Mouse (Mus musculus) bone marrow, adult 2 months (tissue): Measurements from ENCODE around the gene Rexo2. TPM values are rescaled to one million over a fixed set of nuclear protein-coding genes. Genes with fewer than 3 reads are reported as not detected.

Source experiments
- H3K27ac ChIP-seq: fragments of 200-500 bp; 2 replicates; pipeline ENCODE4 v1.5.1; 2012; ENCODE audit warnings: low read depth, mild to moderate bottlenecking, control low read depth, inconsistent platforms, low read length; ENCODE audit not compliant: control insufficient read depth, poor library complexity, insufficient read depth
- H3K4me1 ChIP-seq: fragments of 200-500 bp; 2 replicates; pipeline ENCODE4 v1.6.1; 2011; ENCODE audit warnings: low read length; ENCODE audit not compliant: control insufficient read depth, insufficient read depth
- H3K4me3 ChIP-seq: fragments of 200-500 bp; replicated peaks from 2 replicates; pipeline ENCODE3; 2011; ENCODE audit warnings: mild to moderate bottlenecking, low read depth, low read length, control low read depth; ENCODE audit not compliant: control insufficient read depth
- CTCF ChIP-seq: fragments of 200-500 bp; IDR thresholded peaks from 2 replicates; pipeline ENCODE4 v1.5.1; 2011; ENCODE audit warnings: low read length, control low read depth; ENCODE audit not compliant: control insufficient read depth, insufficient read depth
- POLR2A ChIP-seq: fragments of 200-500 bp; IDR thresholded peaks from 2 replicates; pipeline ENCODE4 v1.6.1; 2011; ENCODE audit warnings: low read depth, mild to moderate bottlenecking, control low read depth, low read length, borderline replicate concordance; ENCODE audit not compliant: control insufficient read depth
- WGBS: fragments of 180-500 bp; shearing (Covaris S2); methylation state at CpG from one replicate; pipeline ENCODE4 v1.1.7; 2018; 5-methylcytosine and 5-hydroxymethylcytosine counted together
- polyA plus RNA-seq: library from polyadenylated mRNA; stranded (reverse); fragments of >200 nt; gene quantifications from 2 replicates; pipeline ENCODE4 v1.2.4, GENCODE M21; 2011; ENCODE audit warnings: low replicate concordance; ENCODE audit not compliant: missing spikeins, insufficient read depth, insufficient read length

Gene Rexo2
- polyA plus RNA-seq, 1 experiment = 68.4 TPM

DNA sequence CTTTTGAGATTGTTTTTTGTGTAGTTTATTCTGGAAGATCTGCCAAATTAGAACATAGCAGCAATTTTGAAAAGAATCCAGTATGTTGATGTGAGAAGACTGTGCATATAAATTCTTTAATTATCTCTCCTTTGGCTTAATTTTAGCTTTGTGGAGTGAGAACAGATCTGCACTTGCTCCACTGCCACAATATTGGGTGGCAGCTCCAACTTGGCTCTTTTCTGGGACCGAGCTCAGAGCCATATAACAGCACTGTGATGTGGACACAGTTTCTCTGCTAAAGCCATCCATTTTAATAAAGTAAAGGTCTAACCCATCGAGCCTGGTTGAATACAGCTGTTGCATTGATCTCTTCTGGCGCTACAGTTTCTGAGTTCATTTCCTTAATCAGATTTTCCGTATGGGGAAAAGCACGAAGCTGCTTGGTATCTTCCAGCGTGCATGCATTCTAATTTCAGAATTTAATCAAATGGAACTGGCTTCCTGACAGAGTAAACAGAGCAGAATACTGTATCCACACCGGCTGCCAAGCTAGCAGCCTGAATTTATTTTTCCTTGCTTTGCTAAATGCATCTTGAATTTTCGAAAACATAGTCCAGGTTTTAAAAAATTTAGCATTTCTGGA, 24.4 kb upstream of the Rexo2 start:
- no peak for TF ChIP-seq POLR2A
- no peak for TF ChIP-seq CTCF
- Histone ChIP-seq H3K4me3 (no peak overlapping the region), H3K4me1 (no peaks in the 10 kb centered on the region), H3K27ac (no peak overlapping the region)
- WGBS = 77% methylated on average over 8 of the region's 8 CpGs

DNA sequence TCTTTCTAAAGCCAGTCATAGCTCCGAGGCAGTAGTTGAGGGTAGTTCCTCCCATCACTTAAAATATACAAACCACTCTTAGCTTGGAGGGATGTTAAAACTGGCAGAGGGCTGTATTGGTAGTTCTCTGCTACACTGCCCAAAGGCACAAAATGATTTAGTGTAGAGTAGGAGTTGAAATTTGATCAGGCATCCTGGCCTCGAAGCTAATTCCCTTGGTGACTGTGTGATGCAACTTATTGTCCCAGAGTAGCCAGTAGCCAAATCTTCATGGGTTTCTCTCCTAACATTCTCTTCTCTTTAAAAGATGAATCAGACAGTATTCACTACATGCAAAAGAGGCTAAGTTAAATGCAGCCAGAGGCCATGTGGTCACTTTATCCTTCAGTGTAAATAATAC, 22.6 kb upstream of the Rexo2 start:
- H3K4me1 ChIP-seq = no peaks in the 10 kb centered on the region
- no peak for TF ChIP-seq POLR2A
- TF ChIP-seq CTCF = no peak
- H3K27ac ChIP-seq = no peak overlapping the region
- 70% methylated on average over 2 of the region's 2 CpGs for WGBS
- no peak overlapping the region for H3K4me3 ChIP-seq

DNA sequence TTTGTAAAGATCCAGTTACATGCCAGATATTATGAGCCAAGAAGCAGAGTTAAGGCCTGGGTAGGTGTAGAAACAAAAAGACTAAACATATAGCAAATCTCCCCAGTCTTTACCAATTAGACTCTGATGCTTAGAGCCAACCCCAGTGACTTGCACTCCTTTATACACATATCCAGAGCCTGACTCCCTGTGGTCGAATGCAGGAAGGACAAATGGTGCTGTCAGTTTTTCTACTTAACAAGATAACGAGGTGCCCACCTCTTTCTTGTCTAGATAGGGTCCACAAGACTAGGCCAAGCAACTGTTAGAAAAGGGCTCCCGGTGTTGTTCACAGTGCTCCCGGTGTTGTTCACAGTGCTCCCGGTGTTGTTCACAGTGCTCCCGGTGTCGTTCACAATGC, 20.8 kb upstream of the Rexo2 start:
- Histone ChIP-seq H3K4me3 (no peak overlapping the region), H3K27ac (no peak overlapping the region), H3K4me1 (no peaks in the 10 kb centered on the region)
- TF ChIP-seq CTCF (no peak), POLR2A (no peak)
- 81% methylated on average over 7 of the region's 7 CpGs for WGBS

DNA sequence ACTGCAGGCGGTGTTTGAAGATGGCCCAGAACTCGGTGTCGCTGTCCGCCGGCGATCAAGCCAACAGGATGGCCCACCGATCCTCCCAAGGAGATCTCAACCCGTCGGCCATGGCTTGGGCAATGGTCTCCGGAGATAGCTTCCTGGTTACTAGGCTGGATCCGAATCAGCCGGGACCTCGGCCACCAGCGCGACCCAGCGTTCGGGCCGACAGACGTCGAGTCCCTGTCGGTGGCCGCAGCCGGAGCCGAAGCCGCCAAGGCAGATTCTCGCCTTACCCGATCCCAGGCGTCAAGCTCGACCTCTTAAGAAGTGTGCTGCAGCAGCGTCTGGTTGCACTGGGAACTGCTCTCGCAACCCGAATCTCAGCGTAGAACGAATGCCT, 15.1 kb upstream of the Rexo2 start:
- Histone ChIP-seq H3K4me1 (peaks cover 1% of the 10 kb centered on the region; the same call in 1 of the 2 replicates), H3K27ac (peak overlapping the region; percentile 94), H3K4me3 (peak overlapping the region; percentile 99)
- WGBS = 6% methylated on average over 34 of the region's 34 CpGs
- no peak for TF ChIP-seq POLR2A
- no peak for TF ChIP-seq CTCF

DNA sequence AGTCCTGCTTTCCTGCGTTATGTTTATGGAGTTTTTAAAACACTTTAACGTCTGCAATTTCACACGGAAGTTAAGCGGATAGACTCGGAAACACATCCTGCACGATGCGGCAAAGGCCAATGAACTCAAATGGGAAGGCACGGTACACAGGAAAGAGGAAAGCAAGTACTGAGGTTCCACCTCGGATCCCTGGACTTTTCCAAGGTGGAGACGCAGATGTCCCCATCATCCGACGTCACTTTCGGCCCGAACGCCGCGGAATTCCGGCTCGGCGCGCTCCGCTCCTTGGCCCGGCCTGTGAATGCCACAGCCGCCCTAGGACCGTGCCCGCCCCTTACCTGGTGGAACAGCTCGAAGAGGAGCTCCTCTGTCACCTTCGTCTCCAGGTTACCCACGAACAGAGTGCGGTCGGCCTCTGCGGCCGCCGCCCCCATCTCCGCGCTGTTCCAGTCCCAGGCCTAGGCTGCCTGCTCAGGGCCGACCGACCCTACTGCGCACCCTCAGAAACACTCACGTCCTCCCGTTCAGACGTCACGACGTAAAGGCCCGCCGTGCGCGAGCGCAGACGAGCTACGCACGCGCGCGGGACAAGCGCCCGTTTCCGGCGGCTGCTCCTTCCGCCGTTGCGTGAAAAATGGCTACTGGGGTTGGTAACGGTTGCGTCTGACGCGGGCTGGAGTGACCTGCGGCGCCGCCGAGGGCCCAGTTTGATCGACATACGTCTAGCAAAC, 14.6 kb upstream of the Rexo2 start, which contains the start of the genes Rbm7 and Gm5617:
Gene Rbm7 (minus strand): TSS at position 483 of the 731 bp plus-strand sequence.
Gene Gm5617 (plus strand): TSS at position 626 of the 731 bp plus-strand sequence.
- peak; percentile 88; the same call in 1 of the 2 replicates for TF ChIP-seq POLR2A
- TF ChIP-seq CTCF = no peak
- Histone ChIP-seq H3K27ac (peak within 1 kb of the TSS; percentile 94), H3K4me1 (peaks cover 1% of the 10 kb centered on the region; the same call in 1 of the 2 replicates), H3K4me3 (peak within 1 kb of the TSS; percentile 99)
- WGBS = under 1% methylated on average over 72 of the region's 72 CpGs

DNA sequence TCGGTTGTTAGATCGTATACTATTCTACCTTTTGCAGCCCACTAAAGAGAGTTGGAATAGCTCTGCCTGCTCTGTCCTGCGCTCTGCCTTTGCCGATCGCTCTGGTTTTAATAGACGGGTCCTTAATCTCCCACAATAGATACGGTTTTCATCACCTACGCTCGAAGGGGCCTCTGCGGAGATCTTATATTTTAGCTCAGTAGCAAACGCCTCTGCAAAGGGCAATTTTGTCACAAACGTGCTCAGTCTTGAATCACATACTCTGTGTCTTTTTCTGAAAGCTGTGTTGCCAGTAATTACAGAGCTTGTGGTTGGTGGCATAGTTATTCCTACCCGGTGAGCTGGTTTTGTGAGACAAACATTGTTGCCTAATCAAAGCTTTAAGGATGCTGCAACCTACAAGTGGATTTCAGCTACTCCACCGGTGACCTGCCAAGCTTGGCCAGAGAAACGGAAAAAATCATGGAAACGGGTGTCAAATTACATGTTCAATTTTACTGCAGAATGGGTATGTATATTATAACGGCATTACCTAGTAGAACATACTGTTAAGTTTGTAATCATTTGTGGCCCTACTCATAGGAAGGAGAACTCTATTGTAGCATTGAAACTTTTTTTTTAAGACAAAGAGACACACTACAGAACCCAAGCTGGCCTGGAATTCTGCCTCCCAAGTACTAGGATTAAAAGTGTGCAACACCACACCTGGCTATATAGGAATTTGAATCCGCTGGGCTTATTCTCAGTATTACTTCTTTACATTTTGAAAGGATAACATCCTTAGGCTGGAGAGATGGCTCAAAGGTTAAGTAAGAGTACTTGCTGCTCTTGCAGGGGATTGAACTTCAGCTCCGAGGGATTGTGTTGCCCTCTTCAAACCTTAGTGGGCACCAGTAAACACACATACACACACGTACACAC, 1.1 kb upstream of the Rexo2 start:
- Histone ChIP-seq H3K27ac (no peak overlapping the region), H3K4me1 (no peaks in the 10 kb centered on the region), H3K4me3 (peak overlapping the region; percentile 25)
- TF ChIP-seq POLR2A (no peak), CTCF (no peak)
- WGBS = 45% methylated on average over 20 of the region's 20 CpGs

DNA sequence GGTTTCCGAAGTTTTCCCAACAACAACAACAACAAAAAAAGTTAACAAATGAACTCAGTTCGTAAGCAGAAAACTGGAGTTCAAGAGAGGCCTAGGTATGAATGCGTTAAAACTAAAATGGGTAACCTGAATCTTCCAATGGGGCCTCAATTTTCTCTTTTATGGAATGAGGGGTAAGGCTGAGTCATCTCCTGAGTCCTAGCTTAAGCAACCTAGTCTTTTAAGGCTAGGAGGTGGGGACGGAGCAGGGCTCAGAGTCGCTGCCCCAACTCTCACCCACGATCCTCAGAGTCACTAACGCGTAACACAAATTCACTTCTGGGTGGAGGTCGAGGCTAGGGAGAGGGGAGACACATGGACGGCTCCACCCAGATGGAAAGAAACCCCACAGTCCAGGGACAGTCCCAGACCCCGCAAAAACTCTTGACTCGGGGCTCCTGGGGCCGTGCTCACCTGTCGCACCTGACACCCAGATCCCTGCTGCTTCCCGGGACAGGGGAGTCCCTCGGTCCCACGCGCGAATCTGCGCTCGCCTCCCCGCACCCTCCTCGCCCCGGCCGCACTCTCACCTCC, 499 bp downstream of the Rexo2 start:
- Histone ChIP-seq H3K4me1 (peaks cover 1% of the 10 kb centered on the region; the same call in 1 of the 2 replicates), H3K4me3 (peak overlapping the region; percentile 82), H3K27ac (peak overlapping the region; percentile 26)
- TF ChIP-seq CTCF (no peak), POLR2A (no peak)
- WGBS = 5% methylated on average over 25 of the region's 25 CpGs

DNA sequence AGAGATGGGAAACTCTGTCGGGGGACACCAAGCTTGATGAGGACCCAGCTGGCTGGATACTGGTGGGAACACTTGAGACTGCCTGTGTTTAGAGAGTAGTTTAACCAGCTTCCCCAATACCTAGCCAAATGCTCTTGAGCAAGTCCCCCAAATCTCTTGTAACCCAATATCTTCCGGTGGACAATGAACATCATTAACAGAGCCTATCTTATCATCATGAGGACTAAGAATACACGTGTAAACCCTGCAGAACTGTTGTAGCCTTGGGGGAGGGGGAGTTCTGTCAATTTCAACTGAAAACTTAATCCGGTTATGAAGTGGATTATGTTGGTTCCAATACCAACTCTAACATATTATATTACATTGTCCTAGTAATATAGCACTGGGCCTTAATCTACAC, 1.6 kb downstream of the Rexo2 start:
- Histone ChIP-seq H3K27ac (no peak overlapping the region), H3K4me1 (peaks cover 1% of the 10 kb centered on the region; the same call in 1 of the 2 replicates), H3K4me3 (no peak overlapping the region)
- no peak for TF ChIP-seq POLR2A
- no peak for TF ChIP-seq CTCF
- 70% methylated on average over 4 of the region's 4 CpGs for WGBS
